Mouse (Mus musculus) monocyte, adult 59 days (primary cell): Measurements from ENCODE around the gene Gm10251. TPM values are rescaled to one million over a fixed set of nuclear protein-coding genes. Genes with fewer than 3 reads are reported as not detected.

ENCODE experiments used
- total RNA-seq, 2 experiments: library from RNA; stranded (reverse); gene quantifications; one replicate each; pipeline ENCODE4 v1.2.4; 2023

The Gm10251 gene
- not detected for total RNA-seq

GRCm38 (mm10) chr14:6684070-6684469 lies at the start of gene Gm10251:
Gm10251 (minus strand) TSS chr14:6684170.

GRCm38 (mm10) chr14:6720151-6720550 lies 36.2 kb upstream of the Gm10251 start, which contains the start of gene Gm8050:
Gm8050 (minus strand) TSS chr14:6720251.

DNA sequence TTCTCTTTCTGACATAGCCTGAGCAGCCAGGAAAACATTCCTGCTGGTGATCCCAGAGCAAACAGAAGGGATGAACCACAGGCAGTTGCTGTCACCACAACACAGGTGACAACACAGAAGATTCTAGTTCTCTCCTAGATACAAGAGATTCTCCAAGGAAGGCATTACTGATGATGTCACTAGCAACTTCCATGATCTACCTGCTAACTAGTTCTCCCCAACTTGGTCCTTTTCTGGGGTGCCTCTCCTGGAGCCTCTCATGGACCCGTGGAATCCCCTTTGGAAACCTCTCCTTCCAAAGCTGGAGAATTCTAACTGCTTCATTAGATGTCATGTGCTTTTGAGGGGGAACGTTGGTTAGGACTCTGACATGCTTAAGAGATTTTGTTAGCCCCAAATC lies 61.7 kb downstream of the Gm10251 start, which contains the start of gene Gm3460:
Gm3460 (minus strand) TSS at position 101 of the 400 bp plus-strand sequence.

DNA sequence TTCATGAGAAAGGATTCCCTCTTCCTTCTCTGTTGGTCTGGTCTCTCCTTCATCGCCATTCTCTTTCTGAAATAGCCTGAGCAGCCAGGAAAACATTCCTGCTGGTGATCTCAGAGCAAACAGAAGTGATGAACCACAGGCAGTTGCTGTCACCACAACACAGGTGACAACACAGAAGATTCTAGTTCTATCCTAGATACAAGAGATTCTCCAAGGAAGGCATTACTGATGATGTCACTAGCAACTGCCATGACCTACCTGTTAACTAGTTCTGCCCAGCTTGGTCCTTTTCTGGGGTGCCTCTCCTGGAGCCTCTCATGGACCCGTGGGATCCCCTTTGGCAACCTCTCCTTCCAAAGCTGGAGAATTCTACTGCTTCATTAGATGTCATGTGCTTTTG lies 93.5 kb downstream of the Gm10251 start, which contains the start of gene Gm3629:
Gm3629 (minus strand) TSS at position 101 of the 400 bp plus-strand sequence.

Other genes starting within 250 kb of the Gm10251 start
- gene Gm3594, start 239.6 kb downstream of the Gm10251 start, total RNA-seq, result not detected
- not detected for gene Gm8356, start 146.9 kb downstream of the Gm10251 start, total RNA-seq
- not detected for gene Gm3629, start 93.6 kb downstream of the Gm10251 start, total RNA-seq
- not detected for gene Gm3460, start 61.8 kb downstream of the Gm10251 start, total RNA-seq
- not detected for gene Gm8050, start 36.1 kb upstream of the Gm10251 start, total RNA-seq
- gene Gm3636, start 58.2 kb upstream of the Gm10251 start, total RNA-seq, result not detected
- not detected for gene Gm8362, start 90.2 kb upstream of the Gm10251 start, total RNA-seq
- gene Gm3642, start 156.1 kb upstream of the Gm10251 start, total RNA-seq, result not detected
- not detected for gene Gm3667, start 205.8 kb upstream of the Gm10251 start, total RNA-seq